Mouse (Mus musculus) embryonic facial prominence, embryonic 10.5 days (tissue): ENCODE results near the gene Usf3. TPM values are rescaled to one million over a fixed set of nuclear protein-coding genes. Genes with fewer than 3 reads are reported as not detected.
A peak's percentile ranks its signal among the peaks of the same experiment; 100 is the strongest.

Experiments used
- DNase-seq: peaks from one replicate; pipeline ENCODE4 v3.0.0-alpha.2; 2017; ENCODE audit warnings: low spot score
- H3K27ac ChIP-seq: fragments of 300-500 bp; sonication (generic); replicated peaks from 2 replicates; pipeline ENCODE4 v1.5.1; 2016; ENCODE audit warnings: mild to moderate bottlenecking
- H3K27me3 ChIP-seq: fragments of 300-500 bp; sonication (generic); replicated peaks from 2 replicates; pipeline ENCODE4 v1.6.1; 2016; ENCODE audit warnings: low read depth, mild to moderate bottlenecking; ENCODE audit not compliant: poor library complexity, severe bottlenecking
- H3K36me3 ChIP-seq: fragments of 300-500 bp; sonication (generic); replicated peaks from 2 replicates; pipeline ENCODE4 v1.6.1; 2016; ENCODE audit warnings: mild to moderate bottlenecking, moderate library complexity
- H3K4me1 ChIP-seq: fragments of 300-500 bp; sonication (generic); 2 replicates; pipeline ENCODE4 v1.6.1; 2016
- H3K4me3 ChIP-seq: fragments of 300-500 bp; sonication (generic); 2 replicates; pipeline ENCODE4 v1.5.1; 2016; ENCODE audit warnings: mild to moderate bottlenecking, moderate library complexity
- H3K9me3 ChIP-seq: fragments of 300-500 bp; sonication (generic); 2 replicates; pipeline ENCODE4 v1.6.1; 2016; ENCODE audit warnings: mild to moderate bottlenecking
- WGBS: fragments of 180-500 bp; shearing (Covaris S2); methylation state at CpG from one replicate; pipeline ENCODE4 v1.1.7; 2016; 5-methylcytosine and 5-hydroxymethylcytosine counted together
- polyA plus RNA-seq: library from polyadenylated mRNA; unstranded; fragments of >200 nt; fragmentation: Nextera tagmentation; extraction: Ambion mirVana; gene quantifications from 2 replicates; pipeline ENCODE4 v1.2.1, GENCODE M21; 2016

The Usf3 gene
- polyA plus RNA-seq, 1 experiment from 2014 or later: 2.6 TPM

GRCm38 (mm10) chr16:44141483-44141882 lies 31.6 kb upstream of the Usf3 start:
- 75% methylated on average over 6 of the region's 6 CpGs for WGBS
- H3K4me1 ChIP-seq: peaks cover 19% of the 10 kb centered on the region
- no peak overlapping the region for H3K27ac ChIP-seq
- no peaks in the 10 kb centered on the region for H3K9me3 ChIP-seq
- no peaks in the 10 kb centered on the region for H3K27me3 ChIP-seq
- peaks cover 6% of the 10 kb centered on the region; the same call in 1 of the 2 replicates for H3K36me3 ChIP-seq
- DNase-seq: no peak
- H3K4me3 ChIP-seq: peak overlapping the region; percentile 98

- H3K36me3 ChIP-seq: peaks cover 6% of the 10 kb centered on the region; the same call in 1 of the 2 replicates
These were observed 23.9 kb upstream of the Usf3 start for GRCm38 (mm10) chr16:44149002-44149767.

GRCm38 (mm10) chr16:44154497-44155057 lies 18.5 kb upstream of the Usf3 start:
- Histone ChIP-seq H3K9me3 (no peaks in the 10 kb centered on the region), H3K27ac (no peak overlapping the region), H3K27me3 (no peaks in the 10 kb centered on the region), H3K4me1 (no peaks in the 10 kb centered on the region), H3K36me3 (peaks cover 29% of the 10 kb centered on the region), H3K4me3 (no peak overlapping the region)
- 67% methylated on average over 6 of the region's 6 CpGs for WGBS
- no peak for DNase-seq

More at GRCm38 (mm10) chr16:44149002-44149767, 23.9 kb upstream of the Usf3 start:
- no peaks in the 10 kb centered on the region for H3K27me3 ChIP-seq
- no peak overlapping the region for H3K27ac ChIP-seq
- no peaks in the 10 kb centered on the region for H3K4me1 ChIP-seq
- H3K9me3 ChIP-seq: no peaks in the 10 kb centered on the region
- no peak overlapping the region for H3K4me3 ChIP-seq
- no peak for DNase-seq
- 100% methylated on average over 1 of the region's 1 CpGs for WGBS

GRCm38 (mm10) chr16:44159325-44159724 lies 13.7 kb upstream of the Usf3 start:
- H3K4me1 ChIP-seq: no peaks in the 10 kb centered on the region
- H3K4me3 ChIP-seq: no peak overlapping the region
- H3K27me3 ChIP-seq: no peaks in the 10 kb centered on the region
- H3K36me3 ChIP-seq: peaks cover 57% of the 10 kb centered on the region
- no peak for DNase-seq
- no peak overlapping the region for H3K27ac ChIP-seq
- no peaks in the 10 kb centered on the region for H3K9me3 ChIP-seq
- 93% methylated on average over 7 of the region's 7 CpGs for WGBS

GRCm38 (mm10) chr16:44163831-44164230 lies 9.2 kb upstream of the Usf3 start:
- H3K4me3 ChIP-seq: no peak overlapping the region
- DNase-seq: no peak
- H3K27me3 ChIP-seq: no peaks in the 10 kb centered on the region
- WGBS: 88% methylated on average over 2 of the region's 2 CpGs
- no peaks in the 10 kb centered on the region for H3K4me1 ChIP-seq
- H3K36me3 ChIP-seq: peaks cover 36% of the 10 kb centered on the region
- no peaks in the 10 kb centered on the region for H3K9me3 ChIP-seq
- H3K27ac ChIP-seq: no peak overlapping the region

GRCm38 (mm10) chr16:44165182-44165581 lies 7.9 kb upstream of the Usf3 start:
- Histone ChIP-seq H3K9me3 (no peaks in the 10 kb centered on the region), H3K27me3 (no peaks in the 10 kb centered on the region), H3K27ac (no peak overlapping the region), H3K4me1 (no peaks in the 10 kb centered on the region), H3K4me3 (no peak overlapping the region), H3K36me3 (peaks cover 22% of the 10 kb centered on the region)
- no peak for DNase-seq
- WGBS: 62% methylated on average over 3 of the region's 3 CpGs

- H3K9me3 ChIP-seq: no peaks in the 10 kb centered on the region
- H3K4me3 ChIP-seq: no peak overlapping the region
- H3K36me3 ChIP-seq: no peaks in the 10 kb centered on the region
- no peak for DNase-seq
- WGBS: 87% methylated on average over 4 of the region's 4 CpGs
- H3K4me1 ChIP-seq: peaks cover 5% of the 10 kb centered on the region
- H3K27me3 ChIP-seq: no peaks in the 10 kb centered on the region
- no peak overlapping the region for H3K27ac ChIP-seq
These were observed 4.1 kb upstream of the Usf3 start for GRCm38 (mm10) chr16:44168990-44169389.

- H3K36me3 ChIP-seq: no peaks in the 10 kb centered on the region
- peaks cover 18% of the 10 kb centered on the region for H3K4me1 ChIP-seq
- peak; percentile 99 for DNase-seq
- H3K27me3 ChIP-seq: no peaks in the 10 kb centered on the region
- peak overlapping the region; percentile 94 for H3K4me3 ChIP-seq
- H3K27ac ChIP-seq: peak overlapping the region; percentile 97
- WGBS: 1% methylated on average over 26 of the region's 26 CpGs
- no peaks in the 10 kb centered on the region for H3K9me3 ChIP-seq
These were observed 520 bp upstream of the Usf3 start for GRCm38 (mm10) chr16:44172297-44173154.

- peak overlapping the region; percentile 94 for H3K4me3 ChIP-seq
- WGBS: 24% methylated on average over 7 of the region's 7 CpGs
- H3K36me3 ChIP-seq: peaks cover 6% of the 10 kb centered on the region
- peak overlapping the region; percentile 97 for H3K27ac ChIP-seq
- H3K4me1 ChIP-seq: peaks cover 18% of the 10 kb centered on the region
- H3K27me3 ChIP-seq: no peaks in the 10 kb centered on the region
- no peak for DNase-seq
- no peaks in the 10 kb centered on the region for H3K9me3 ChIP-seq
These were observed 1.0 kb downstream of the Usf3 start for GRCm38 (mm10) chr16:44173966-44174530.

GRCm38 (mm10) chr16:44175001-44175400 lies 2.0 kb downstream of the Usf3 start:
- Histone ChIP-seq H3K4me1 (peaks cover 18% of the 10 kb centered on the region), H3K36me3 (peaks cover 6% of the 10 kb centered on the region), H3K27ac (no peak overlapping the region), H3K9me3 (no peaks in the 10 kb centered on the region), H3K27me3 (no peaks in the 10 kb centered on the region), H3K4me3 (no peak overlapping the region; the same call in 1 of the 2 replicates)
- DNase-seq: no peak
- 81% methylated on average over 1 of the region's 1 CpGs for WGBS

GRCm38 (mm10) chr16:44176511-44176910 lies 3.5 kb downstream of the Usf3 start:
- H3K9me3 ChIP-seq: no peaks in the 10 kb centered on the region
- no peaks in the 10 kb centered on the region for H3K27me3 ChIP-seq
- no peak overlapping the region for H3K27ac ChIP-seq
- peaks cover 14% of the 10 kb centered on the region for H3K36me3 ChIP-seq
- no peak overlapping the region for H3K4me3 ChIP-seq
- DNase-seq: no peak
- WGBS: 95% methylated on average over 2 of the region's 2 CpGs
- H3K4me1 ChIP-seq: peaks cover 18% of the 10 kb centered on the region

- H3K4me3 ChIP-seq: no peak overlapping the region
- WGBS: 85% methylated on average over 1 of the region's 1 CpGs
These were observed 5.5 kb downstream of the Usf3 start for GRCm38 (mm10) chr16:44178555-44178954.

More at GRCm38 (mm10) chr16:44178555-44178954, 5.5 kb downstream of the Usf3 start:
- Histone ChIP-seq H3K27ac (no peak overlapping the region), H3K36me3 (peaks cover 22% of the 10 kb centered on the region), H3K4me1 (peaks cover 15% of the 10 kb centered on the region), H3K27me3 (no peaks in the 10 kb centered on the region), H3K9me3 (no peaks in the 10 kb centered on the region)
- no peak for DNase-seq
